Mouse (Mus musculus): ENCODE data around the gene Tex36. TPM values are rescaled to one million over a fixed set of nuclear protein-coding genes. Genes with fewer than 3 reads are reported as not detected.

Gene Tex36
- polyA plus RNA-seq, 1 experiment from 2014 or later = not detected

DNA sequence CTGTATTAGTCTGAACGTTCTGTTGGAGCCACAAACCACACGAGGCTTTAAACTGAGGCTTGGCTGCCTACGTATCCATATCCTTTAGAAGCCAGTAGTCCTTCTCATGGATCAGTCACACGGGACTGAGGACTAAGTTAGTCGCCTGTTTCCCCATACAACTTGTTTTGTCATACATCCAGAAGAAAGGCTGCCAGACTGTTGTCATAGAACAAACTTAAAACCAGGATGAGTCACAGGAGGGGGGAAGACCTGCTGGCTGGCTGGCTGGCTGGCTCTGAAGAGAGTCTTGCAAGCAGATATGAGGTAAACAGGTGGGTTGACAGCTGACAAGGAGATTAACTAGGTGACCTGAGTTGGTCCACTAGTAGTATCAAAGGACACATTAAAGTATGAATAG lies 28.9 kb upstream of the Tex36 start:
- Histone ChIP-seq H3K9ac (ENCODE audit: low read depth, low read length) (no peak overlapping the region), H3K4me1 (ENCODE audit: control insufficient read depth, low read depth, low read length) (no peaks in the 10 kb centered on the region), H3K36me3 (ENCODE audit: control insufficient read depth, insufficient read depth) (no peaks in the 10 kb centered on the region), H3K27ac (ENCODE audit: low read length) (no peak overlapping the region), H3K4me2 (ENCODE audit: low read depth, low read length) (no peak overlapping the region), H3K4me3 (ENCODE audit: low read depth, low read length) (no peak overlapping the region), H3K9me3 (replicated peaks; ENCODE audit: control insufficient read depth, low read length) (no peaks in the 10 kb centered on the region), H3K27me3 (ENCODE audit: control insufficient read depth, insufficient read depth, low read depth, low read length) (no peaks in the 10 kb centered on the region; the same call in 1 of the 2 replicates)
- no peak for ATAC-seq (ENCODE audit: low read depth)
- 51% methylated on average over 5 of the region's 5 CpGs for WGBS (ENCODE audit: insufficient replicate concordance)

- Histone ChIP-seq H3K4me3 (ENCODE audit: low read depth, low read length) (no peak overlapping the region), H3K27me3 (ENCODE audit: control insufficient read depth, insufficient read depth, low read depth, low read length) (no peaks in the 10 kb centered on the region; the same call in 1 of the 2 replicates), H3K4me2 (ENCODE audit: low read depth, low read length) (no peak overlapping the region), H3K36me3 (ENCODE audit: control insufficient read depth, insufficient read depth) (no peaks in the 10 kb centered on the region), H3K27ac (ENCODE audit: low read length) (no peak overlapping the region), H3K4me1 (ENCODE audit: control insufficient read depth, low read depth, low read length) (no peaks in the 10 kb centered on the region), H3K9me3 (replicated peaks; ENCODE audit: control insufficient read depth, low read length) (no peaks in the 10 kb centered on the region), H3K9ac (ENCODE audit: low read depth, low read length) (no peak overlapping the region)
- 53% methylated on average over 14 of the region's 14 CpGs for WGBS (ENCODE audit: insufficient replicate concordance)
- no peak for ATAC-seq (ENCODE audit: low read depth)
Observed at GRCm38 (mm10) chr7:133627184-133627936, 25.4 kb upstream of the Tex36 start.

DNA sequence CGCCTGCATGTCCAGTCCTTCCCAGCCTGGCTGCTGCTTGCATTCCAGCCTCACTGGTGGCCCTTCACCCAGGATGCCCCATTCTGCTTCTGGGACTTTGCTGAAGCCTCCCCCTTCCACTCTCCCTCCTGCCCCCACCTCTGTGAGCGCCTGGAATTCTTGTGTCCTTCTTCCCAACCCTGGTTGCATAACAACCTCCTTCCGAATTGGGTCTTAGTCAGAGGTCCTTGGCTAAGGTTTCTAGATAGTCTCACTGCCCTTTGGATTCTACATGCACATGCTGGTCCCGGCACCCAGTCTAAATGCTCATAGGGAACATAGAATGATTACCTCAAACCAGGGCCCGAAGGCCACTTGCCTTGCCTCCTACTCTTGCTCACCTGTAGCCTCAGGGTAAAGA lies 21.3 kb upstream of the Tex36 start:
- Histone ChIP-seq H3K4me2 (ENCODE audit: low read depth, low read length) (no peak overlapping the region), H3K27me3 (ENCODE audit: control insufficient read depth, insufficient read depth, low read depth, low read length) (no peaks in the 10 kb centered on the region; the same call in 1 of the 2 replicates)
- WGBS (ENCODE audit: insufficient replicate concordance) = 53% methylated on average over 5 of the region's 5 CpGs

DNA sequence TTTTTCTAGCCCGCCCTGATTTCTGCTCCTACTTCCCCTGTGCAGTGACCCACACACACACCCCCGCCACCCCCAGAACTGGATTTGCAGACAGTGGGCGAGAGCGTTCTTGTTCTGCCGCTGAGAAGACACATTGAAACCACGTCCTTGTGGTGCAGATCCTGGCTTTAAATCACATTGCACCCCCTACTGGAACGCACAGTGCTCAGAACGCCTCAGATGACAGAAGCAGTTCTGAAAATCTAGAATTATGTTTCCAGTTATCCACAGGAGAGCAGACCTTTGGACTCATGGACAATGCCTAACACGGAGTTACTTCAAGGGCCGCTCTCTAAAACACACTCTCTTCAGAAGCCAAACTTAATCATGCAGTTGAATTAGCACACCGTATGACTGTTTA lies 18.8 kb upstream of the Tex36 start:
- Histone ChIP-seq H3K4me3 (ENCODE audit: low read depth, low read length) (no peak overlapping the region), H3K36me3 (ENCODE audit: control insufficient read depth, insufficient read depth) (no peaks in the 10 kb centered on the region), H3K27me3 (ENCODE audit: control insufficient read depth, insufficient read depth, low read depth, low read length) (no peaks in the 10 kb centered on the region), H3K4me2 (ENCODE audit: low read depth, low read length) (no peak overlapping the region), H3K4me1 (ENCODE audit: control insufficient read depth, low read depth, low read length) (no peaks in the 10 kb centered on the region), H3K9me3 (replicated peaks; ENCODE audit: control insufficient read depth, low read length) (no peaks in the 10 kb centered on the region), H3K27ac (ENCODE audit: low read length) (no peak overlapping the region), H3K9ac (ENCODE audit: low read depth, low read length) (no peak overlapping the region)
- whole genome bisulfite sequencing (ENCODE audit: insufficient replicate concordance) = 39% methylated on average over 11 of the region's 11 CpGs
- no peak for ATAC-seq (ENCODE audit: low read depth)

More for the DNA sequence above, 21.3 kb upstream of the Tex36 start:
- ATAC-seq (ENCODE audit: low read depth) = no peak
- H3K9me3 ChIP-seq (replicated peaks; ENCODE audit: control insufficient read depth, low read length) = no peaks in the 10 kb centered on the region
- no peaks in the 10 kb centered on the region for H3K36me3 ChIP-seq (ENCODE audit: control insufficient read depth, insufficient read depth)
- no peak overlapping the region for H3K9ac ChIP-seq (ENCODE audit: low read depth, low read length)
- H3K27ac ChIP-seq (ENCODE audit: low read length) = no peak overlapping the region
- H3K4me3 ChIP-seq (ENCODE audit: low read depth, low read length) = no peak overlapping the region
- H3K4me1 ChIP-seq (ENCODE audit: control insufficient read depth, low read depth, low read length) = no peaks in the 10 kb centered on the region

DNA sequence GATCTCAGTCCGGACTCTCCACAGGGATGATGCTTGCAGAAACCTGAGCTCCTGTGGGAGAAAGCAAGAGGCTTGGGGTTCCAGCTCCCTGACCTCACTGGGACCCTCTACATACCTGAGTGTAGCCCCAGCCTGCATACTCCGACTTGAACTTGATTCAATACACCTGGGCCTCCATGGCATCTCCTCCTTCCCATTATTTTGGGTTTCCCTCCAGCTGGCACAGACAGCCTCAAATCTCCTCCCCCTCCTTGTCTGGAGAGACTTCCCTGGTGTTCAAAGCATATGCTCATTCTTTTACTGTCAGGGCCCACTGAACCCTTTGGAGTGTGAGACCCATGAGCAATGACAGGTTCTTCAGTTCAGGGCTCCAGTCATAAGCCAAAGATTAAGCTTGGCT lies 11.0 kb upstream of the Tex36 start:
- no peak overlapping the region for H3K4me3 ChIP-seq (ENCODE audit: low read depth, low read length)
- no peak overlapping the region for H3K9ac ChIP-seq (ENCODE audit: low read depth, low read length)
- 45% methylated on average over 2 of the region's 2 CpGs for WGBS (ENCODE audit: insufficient replicate concordance)
- no peaks in the 10 kb centered on the region for H3K9me3 ChIP-seq (replicated peaks; ENCODE audit: control insufficient read depth, low read length)
- no peak overlapping the region for H3K4me2 ChIP-seq (ENCODE audit: low read depth, low read length)
- H3K27ac ChIP-seq (ENCODE audit: low read length) = no peak overlapping the region
- no peak for ATAC-seq (ENCODE audit: low read depth)
- H3K4me1 ChIP-seq (ENCODE audit: control insufficient read depth, low read depth, low read length) = no peaks in the 10 kb centered on the region
- H3K36me3 ChIP-seq (ENCODE audit: control insufficient read depth, insufficient read depth) = no peaks in the 10 kb centered on the region
- no peaks in the 10 kb centered on the region for H3K27me3 ChIP-seq (ENCODE audit: control insufficient read depth, insufficient read depth, low read depth, low read length)

DNA sequence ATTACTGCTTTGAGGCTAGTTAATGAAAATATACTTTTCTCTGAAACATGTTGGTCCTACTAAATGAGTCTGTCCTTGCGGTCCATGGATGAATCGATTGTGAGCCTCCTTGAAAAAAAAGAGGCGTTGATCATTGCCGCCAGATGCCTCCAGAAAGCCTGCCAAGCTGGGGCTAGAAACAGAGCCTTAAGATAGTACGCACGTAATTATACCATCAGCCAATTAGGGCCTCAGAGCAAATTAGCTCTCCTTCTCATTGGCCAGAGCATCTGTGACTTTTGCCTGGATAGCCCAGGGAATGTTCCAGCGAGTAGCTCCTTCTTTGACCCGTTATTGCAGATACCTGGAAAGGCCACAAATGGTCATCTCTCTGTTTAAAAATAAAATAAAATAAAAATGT lies 7.6 kb upstream of the Tex36 start:
- Histone ChIP-seq H3K4me3 (ENCODE audit: low read depth, low read length) (no peak overlapping the region), H3K36me3 (ENCODE audit: control insufficient read depth, insufficient read depth) (no peaks in the 10 kb centered on the region), H3K9me3 (replicated peaks; ENCODE audit: control insufficient read depth, low read length) (no peaks in the 10 kb centered on the region), H3K9ac (ENCODE audit: low read depth, low read length) (no peak overlapping the region), H3K4me1 (ENCODE audit: control insufficient read depth, low read depth, low read length) (no peaks in the 10 kb centered on the region), H3K27ac (ENCODE audit: low read length) (no peak overlapping the region), H3K4me2 (ENCODE audit: low read depth, low read length) (no peak overlapping the region), H3K27me3 (ENCODE audit: control insufficient read depth, insufficient read depth, low read depth, low read length) (no peaks in the 10 kb centered on the region)
- 65% methylated on average over 8 of the region's 8 CpGs for WGBS (ENCODE audit: insufficient replicate concordance)
- no peak for ATAC-seq (ENCODE audit: low read depth)

DNA sequence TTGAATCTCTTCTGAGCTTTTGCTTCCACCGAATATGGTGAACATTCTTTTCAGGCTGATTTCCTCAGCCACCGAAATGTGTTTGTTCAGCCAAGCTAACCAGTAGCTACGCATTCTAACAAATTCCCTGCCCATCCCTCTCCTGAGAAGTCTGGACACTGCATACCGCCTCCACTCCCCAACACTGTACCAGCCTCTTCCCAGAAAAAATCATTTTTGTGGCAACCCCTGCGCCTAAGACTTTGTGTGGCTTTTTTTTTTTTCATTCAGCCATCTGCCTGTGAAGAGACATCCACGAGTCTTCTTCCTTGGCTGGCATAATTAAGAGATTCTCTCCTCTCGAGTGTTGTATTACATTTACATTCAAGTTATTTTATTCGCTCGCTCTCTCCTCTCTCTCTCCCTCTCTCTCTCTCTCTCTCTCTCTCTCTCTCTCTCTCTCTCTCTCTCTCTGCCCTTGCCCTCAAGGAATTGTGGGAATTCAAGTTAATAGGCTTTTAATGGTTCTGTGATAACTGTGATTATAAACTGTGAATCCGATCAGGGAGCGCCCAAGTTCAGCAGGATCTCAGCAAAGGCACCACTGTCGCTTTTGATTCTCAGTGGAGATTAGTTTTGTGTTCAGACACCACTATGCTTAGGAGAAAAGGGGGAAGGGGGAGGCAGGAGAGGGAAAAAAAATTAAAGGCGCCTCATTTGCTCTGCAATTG lies 6.8 kb upstream of the Tex36 start:
- ATAC-seq (ENCODE audit: low read depth) = no peak
- no peaks in the 10 kb centered on the region for H3K27me3 ChIP-seq (ENCODE audit: control insufficient read depth, insufficient read depth, low read depth, low read length)
- no peak overlapping the region for H3K4me3 ChIP-seq (ENCODE audit: low read depth, low read length)
- no peaks in the 10 kb centered on the region for H3K4me1 ChIP-seq (ENCODE audit: control insufficient read depth, low read depth, low read length)
- H3K9me3 ChIP-seq (replicated peaks; ENCODE audit: control insufficient read depth, low read length) = no peaks in the 10 kb centered on the region
- no peaks in the 10 kb centered on the region for H3K36me3 ChIP-seq (ENCODE audit: control insufficient read depth, insufficient read depth)
- H3K4me2 ChIP-seq (ENCODE audit: low read depth, low read length) = no peak overlapping the region
- H3K27ac ChIP-seq (ENCODE audit: low read length) = no peak overlapping the region
- WGBS (ENCODE audit: insufficient replicate concordance) = 61% methylated on average over 13 of the region's 13 CpGs
- H3K9ac ChIP-seq (ENCODE audit: low read depth, low read length) = no peak overlapping the region

GRCm38 (mm10) chr7:133607883-133608575 lies 6.1 kb upstream of the Tex36 start:
- no peaks in the 10 kb centered on the region for H3K36me3 ChIP-seq (ENCODE audit: control insufficient read depth, insufficient read depth)
- no peaks in the 10 kb centered on the region for H3K27me3 ChIP-seq (ENCODE audit: control insufficient read depth, insufficient read depth, low read depth, low read length)
- no peaks in the 10 kb centered on the region for H3K4me1 ChIP-seq (ENCODE audit: control insufficient read depth, low read depth, low read length)
- H3K4me2 ChIP-seq (ENCODE audit: low read depth, low read length) = no peak overlapping the region
- H3K27ac ChIP-seq (ENCODE audit: low read length) = no peak overlapping the region
- no peak overlapping the region for H3K4me3 ChIP-seq (ENCODE audit: low read depth, low read length)
- H3K9me3 ChIP-seq (replicated peaks; ENCODE audit: control insufficient read depth, low read length) = no peaks in the 10 kb centered on the region
- ATAC-seq (ENCODE audit: low read depth) = no peak
- WGBS (ENCODE audit: insufficient replicate concordance) = 58% methylated on average over 13 of the region's 13 CpGs
- H3K9ac ChIP-seq (ENCODE audit: low read depth, low read length) = no peak overlapping the region

GRCm38 (mm10) chr7:133607331-133607730 lies 5.4 kb upstream of the Tex36 start:
- Histone ChIP-seq H3K27ac (ENCODE audit: low read length) (no peak overlapping the region), H3K27me3 (ENCODE audit: control insufficient read depth, insufficient read depth, low read depth, low read length) (no peaks in the 10 kb centered on the region), H3K4me1 (ENCODE audit: control insufficient read depth, low read depth, low read length) (no peaks in the 10 kb centered on the region), H3K36me3 (ENCODE audit: control insufficient read depth, insufficient read depth) (no peaks in the 10 kb centered on the region), H3K4me2 (ENCODE audit: low read depth, low read length) (no peak overlapping the region), H3K9ac (ENCODE audit: low read depth, low read length) (no peak overlapping the region), H3K4me3 (ENCODE audit: low read depth, low read length) (no peak overlapping the region), H3K9me3 (replicated peaks; ENCODE audit: control insufficient read depth, low read length) (no peaks in the 10 kb centered on the region)
- WGBS (ENCODE audit: insufficient replicate concordance) = 54% methylated on average over 5 of the region's 5 CpGs
- no peak for ATAC-seq (ENCODE audit: low read depth)

Measured in liver, embryonic 16.5 days (tissue).